26 mouse cellular contexts compared by ENCODE assay signal in the genomic region with DNA sequence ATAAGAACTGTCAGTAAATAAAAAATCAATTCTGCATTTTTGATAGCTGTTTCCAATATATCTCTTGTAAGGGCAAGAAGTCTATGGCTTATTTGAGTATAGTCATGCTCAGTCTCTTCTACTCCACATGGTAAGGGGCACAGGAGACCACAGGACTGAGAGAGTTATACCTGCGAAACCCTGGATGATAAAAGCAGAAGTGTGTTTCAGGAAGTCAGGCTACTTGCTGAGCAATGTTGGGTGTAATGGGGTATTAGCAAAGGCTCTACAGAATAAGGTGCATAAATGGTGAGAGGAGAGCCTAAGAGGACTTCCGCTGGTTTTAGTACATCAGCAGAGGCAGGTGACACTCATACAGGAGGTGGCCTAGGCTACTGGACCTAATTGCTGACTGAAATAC. TPM values are rescaled to one million over a fixed set of nuclear protein-coding genes. Genes with fewer than 3 reads are reported as not detected.
DNase-seq lines count a peak whose midpoint lies in the region; ATAC-seq lines count a peak whose summit lies in the region.
"Had no signal": no experiment of that assay in that cellular context is flagged by ENCODE, and none has a peak within 500 bp of the region (broad histone marks: within the 10 kb centered on the region; RNA-seq: fewer than 3 reads in every experiment).

No protein-coding gene starts in this region.

- no peaks in the 10 kb centered on the region; the same call in 1 of the 2 replicates for H3K27me3 ChIP-seq in splenic B cell, adult 2 months (ENCODE audit: control insufficient read depth, insufficient read depth, low read length, poor library complexity, severe bottlenecking)
- H3K27me3 ChIP-seq: embryonic facial prominence, embryonic 13.5 days; embryonic facial prominence, embryonic 15.5 days; forebrain, embryonic 12.5 days; Patski had no signal

- peak; percentile 77 for ATAC-seq in common myeloid progenitor, adult 5-6 weeks (replicated peaks; ENCODE audit: low read depth, poor library complexity, severe bottlenecking)
- ATAC-seq in megakaryocyte, adult 5-6 weeks (ENCODE audit: poor library complexity, severe bottlenecking): peak; percentile 56
- ATAC-seq: activated CD4-positive, CD25-positive, alpha-beta regulatory T cell, adult 4 months; forebrain, embryonic 14.5 days; forebrain, embryonic 16.5 days; Patski had no signal

- DNase-seq in A20 (ENCODE audit: low read depth, low spot score): peak; percentile 25
- peak; percentile 5 for DNase-seq in splenic B cell, adult 2 months (ENCODE audit: low read depth, low spot score)
- no peak for DNase-seq in cerebellum, postnatal 10 days
- no peak for DNase-seq in adrenal gland, adult 2 months
- no peak for DNase-seq in thymus, postnatal 10 days (ENCODE audit: low spot score in 2 of 2)
- DNase-seq: adrenal gland, postnatal 10 days; adrenal gland, postnatal 25 days; cerebellum, adult 11 months; cerebellum, adult 18-20 months; cerebellum, adult 8-10 months; cerebellum, adult 9-11 months; cerebellum, postnatal 25 days; embryo, embryonic 11 days had no signal

- no peaks in the 10 kb centered on the region for H3K36me3 ChIP-seq in splenic B cell, adult 2 months (ENCODE audit: control insufficient read depth, insufficient read depth, low read length, poor library complexity, severe bottlenecking)
- H3K36me3 ChIP-seq: embryonic facial prominence, embryonic 13.5 days; embryonic facial prominence, embryonic 15.5 days; forebrain, embryonic 10.5 days; forebrain, embryonic 12.5 days; G1E had no signal

RNA-seq across cellular contexts. Expression of a gene that starts 13.2 kb away (rescaled TPM):
- 10.6 and 12.5 TPM in 2 replicates for total RNA-seq in common myeloid progenitor, adult 5-6 weeks (2017)
- total RNA-seq in megakaryocyte, adult 5-6 weeks (2015): 0.11 and 0.25 TPM in 2 replicates
- 0.07 and 0.28 TPM in 2 replicates for total RNA-seq in megakaryocyte, adult 5-6 weeks (2017)
- 1 to 10 TPM in 1 of 2 experiments, under 1 TPM in 1; 0.61 to 1.3 TPM for total RNA-seq in adrenal gland, adult 2 months (2021)
- 0.70 and 0.97 TPM in 2 replicates for polyA plus RNA-seq in adrenal gland, adult 2 months (2012; rRNA removed)
- polyA plus RNA-seq: erythroblast, embryonic 14.5 days; G1E had no signal

RNA-seq across cellular contexts. Expression of a gene that starts 52.1 kb away (rescaled TPM):
- total RNA-seq in common myeloid progenitor, adult 5-6 weeks (2017): 0.55 TPM in 1 of 2 replicates, not detected in the other
- total RNA-seq in megakaryocyte, adult 5-6 weeks (2015): 2.3 and 5.2 TPM in 2 replicates
- 3.6 and 3.7 TPM in 2 replicates for total RNA-seq in megakaryocyte, adult 5-6 weeks (2017)
- total RNA-seq in adrenal gland, adult 2 months (2021): 1 to 10 TPM in 1 of 2 experiments, under 1 TPM in 1; 0.43 to 1.1 TPM
- polyA plus RNA-seq in adrenal gland, adult 2 months (2012; rRNA removed): 0.12 and 0.19 TPM in 2 replicates
- polyA plus RNA-seq: activated CD4-positive, CD25-positive, alpha-beta regulatory T cell, adult 4 months; C2C12; erythroblast, embryonic 14.5 days; G1E; Patski had no signal

Comparison
In these comparisons a context has a peak if more than half of its experiments do, and no peak if none do; other contexts are left out.
1. DNase-seq: peak in A20 (single experiment) and splenic B cell, adult 2 months (single experiment); none in cerebellum, postnatal 10 days (0 of 2), adrenal gland, adult 2 months (single experiment) and thymus, postnatal 10 days (0 of 2).